ENCODE assay signal across 11 mouse cellular contexts in genomic region chr4:131500928-131501650, GRCm38 (mm10).
"Had no signal": no experiment of that assay in that cellular context is flagged by ENCODE, and none has a peak within 500 bp of the region (broad histone marks: within the 10 kb centered on the region; RNA-seq: fewer than 3 reads in every experiment).

No protein-coding gene starts in this region.

- H3K4me2 ChIP-seq: limb, embryonic 13.5 days; midbrain, embryonic 12.5 days; neural tube, embryonic 13.5 days had no signal

- H3K36me3 ChIP-seq: limb, embryonic 13.5 days; midbrain, embryonic 12.5 days; neural tube, embryonic 13.5 days had no signal

- H3K9me3 ChIP-seq: limb, embryonic 13.5 days; midbrain, embryonic 12.5 days; neural tube, embryonic 13.5 days had no signal

- ATAC-seq: midbrain, embryonic 16.5 days had no signal

- H3K4me3 ChIP-seq: limb, embryonic 13.5 days; midbrain, embryonic 12.5 days; neural tube, embryonic 13.5 days had no signal

- H3K27ac ChIP-seq: limb, embryonic 13.5 days; liver, embryonic 14.5 days; midbrain, embryonic 12.5 days; neural tube, embryonic 13.5 days had no signal

- H3K27me3 ChIP-seq: limb, embryonic 13.5 days; midbrain, embryonic 12.5 days; neural tube, embryonic 13.5 days had no signal

- DNase-seq: kidney, adult 18-20 months; kidney, postnatal 10 days; kidney, postnatal 4 days; lung, adult 18-20 months; retina, postnatal 1 day; thymus, postnatal 36 days had no signal

- H3K9ac ChIP-seq: limb, embryonic 13.5 days; liver, embryonic 14.5 days; midbrain, embryonic 12.5 days; neural tube, embryonic 13.5 days had no signal
